Mouse (Mus musculus): Measurements from ENCODE around the gene Gsta3.

- no peak for TF ChIP-seq GATA1 (IDR thresholded peaks at IDR 0.05; ENCODE audit: borderline replicate concordance, low read length)
- TF ChIP-seq FLI1 (IDR thresholded peaks at IDR 0.05; ENCODE audit: low read length) = no peak
Observed at GRCm38 (mm10) chr1:21218489-21218919, 21.9 kb upstream of the Gsta3 start, which contains the start of gene Tmem14a.
